8 mouse cellular contexts compared by ENCODE assay signal in the genomic region with DNA sequence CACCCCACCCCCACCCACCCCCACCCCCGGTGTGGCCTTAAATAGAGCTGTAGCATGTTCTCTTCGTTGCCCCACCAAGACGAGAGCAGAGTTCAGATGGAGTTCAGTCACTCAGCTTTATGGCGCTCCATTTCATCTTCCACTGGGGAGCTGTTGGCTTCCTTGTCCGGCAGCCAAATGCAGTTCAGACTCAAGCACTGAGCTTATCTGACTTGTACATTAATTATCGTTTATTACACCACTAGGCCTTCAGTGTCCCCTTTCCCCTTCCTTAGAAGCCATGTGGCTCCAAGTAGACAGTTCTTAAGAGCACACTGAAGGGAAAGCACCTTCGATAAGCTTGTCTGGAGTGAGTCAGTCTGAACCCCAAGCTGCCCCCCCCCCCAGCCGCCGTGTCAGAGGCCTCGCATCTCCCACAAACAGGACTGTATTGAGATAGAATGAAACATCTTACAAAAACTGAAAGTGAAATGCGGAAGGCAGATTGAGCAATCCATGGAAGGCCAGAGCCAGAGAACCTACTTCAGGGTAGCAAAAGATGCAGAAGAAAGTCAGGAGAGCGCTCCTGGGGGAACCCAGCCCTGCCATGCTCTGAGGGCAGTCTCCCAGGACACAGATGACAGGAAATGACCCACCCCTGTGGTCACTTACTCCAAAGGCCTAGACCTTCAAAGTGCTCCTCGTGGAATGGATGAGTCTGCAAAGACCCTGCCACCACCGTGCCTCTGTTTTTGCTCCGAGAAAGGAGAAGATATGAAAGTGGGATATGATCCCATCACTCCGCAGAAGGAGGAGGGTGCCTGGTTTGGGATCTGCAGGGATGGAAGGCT. TPM values are rescaled to one million over a fixed set of nuclear protein-coding genes. Genes with fewer than 3 reads are reported as not detected.
DNase-seq lines count a peak whose midpoint lies in the region; ATAC-seq and TF ChIP-seq lines count a peak whose summit lies in the region.

Gene Tnfsf13b, plus strand, starts transcription at position 312 of the 830 bp plus-strand sequence.

- no peaks in the 10 kb centered on the region for H3K36me3 ChIP-seq in midbrain, embryonic 11.5 days (ENCODE audit: control insufficient read depth, insufficient read depth, low read length)

- H3K27me3 ChIP-seq in cerebellum, adult 2 months (ENCODE audit: control insufficient read depth, insufficient read depth, low read length) = no peaks in the 10 kb centered on the region
- H3K27me3 ChIP-seq in midbrain, embryonic 11.5 days (ENCODE audit: control insufficient read depth, insufficient read depth, low read length) = peaks cover 10% of the 10 kb centered on the region

- no peaks in the 10 kb centered on the region for H3K9me3 ChIP-seq in midbrain, embryonic 11.5 days (ENCODE audit: control insufficient read depth, low read length)

- no peak for ATAC-seq in cerebellum, adult (ENCODE audit: insufficient number of reproducible peaks, low FRiP score, low TSS enrichment)
- no peak for ATAC-seq in midbrain, embryonic 11.5 days (ENCODE audit: low FRiP score)
- no peak for ATAC-seq in erythroblast, adult 5-6 weeks (replicated peaks; ENCODE audit: low FRiP score, poor library complexity, severe bottlenecking)

- intact Hi-C loops in heart, postnatal 14 days (cut with DNase I) = no loop called here

- no peak within 1 kb of the TSS for H3K27ac ChIP-seq in cerebellum, adult 2 months (ENCODE audit: insufficient read depth, low read length)
- no peak within 1 kb of the TSS for H3K27ac ChIP-seq in brown adipose tissue, adult 24 weeks (replicated peaks; ENCODE audit: low read depth, low read length)
- H3K27ac ChIP-seq in midbrain, embryonic 11.5 days (ENCODE audit: low read depth, low read length) = no peak within 1 kb of the TSS

- TF ChIP-seq POLR2A in cerebellum, adult 2 months (IDR thresholded peaks at IDR 0.05; ENCODE audit: borderline replicate concordance, insufficient read depth, low read length) = no peak

- no peak for DNase-seq in cerebellum, adult 2 months
- peak; percentile 4 to 5 for DNase-seq in heart, postnatal 14 days
- DNase-seq in kidney, postnatal 4 days = peak; percentile 61 to 73
- DNase-seq in midbrain, embryonic 11.5 days (ENCODE audit: low spot score, missing footprints) = no peak
- no peak for DNase-seq in embryo, embryonic 10 days (ENCODE audit: low spot score)

- H3K4me3 ChIP-seq in cerebellum, adult 2 months (replicated peaks; ENCODE audit: insufficient read depth, low read depth, low read length) = peak within 1 kb of the TSS; percentile 64
- peak within 1 kb of the TSS; percentile 27 for H3K4me3 ChIP-seq in brown adipose tissue, adult 24 weeks (ENCODE audit: insufficient read depth, low read depth, low read length)
- H3K4me3 ChIP-seq in midbrain, embryonic 11.5 days (ENCODE audit: low read depth, low read length) = peak within 1 kb of the TSS; percentile 41

- no peak for TF ChIP-seq CTCF in cerebellum, adult 2 months (IDR thresholded peaks at IDR 0.05; ENCODE audit: borderline replicate concordance, insufficient read depth, low read depth, low read length)

- H3K4me1 ChIP-seq in cerebellum, adult 2 months (ENCODE audit: control insufficient read depth, insufficient read depth, low read length) = no peaks in the 10 kb centered on the region
- H3K4me1 ChIP-seq in brown adipose tissue, adult 24 weeks (ENCODE audit: control insufficient read depth, insufficient read depth, insufficient read length, low read length) = no peaks in the 10 kb centered on the region
- H3K4me1 ChIP-seq in midbrain, embryonic 11.5 days (ENCODE audit: control insufficient read depth, insufficient read depth, low read length) = peaks cover 5% of the 10 kb centered on the region

- WGBS in cerebellum, adult 2 months = 76% methylated on average over 16 of the region's 16 CpGs
- 77% methylated on average over 16 of the region's 16 CpGs for WGBS in midbrain, embryonic 11.5 days

- H3K9ac ChIP-seq in midbrain, embryonic 11.5 days (ENCODE audit: low read length) = peak within 1 kb of the TSS; percentile 49

- H3K4me2 ChIP-seq in midbrain, embryonic 11.5 days = peak within 1 kb of the TSS; percentile 71

RNA-seq across cellular contexts. Expression of gene Tnfsf13b, which starts in this region (rescaled TPM):
- 3.0 and 4.4 TPM in 2 replicates for polyA plus RNA-seq in cerebellum, adult 2 months (2012; rRNA removed)
- polyA plus RNA-seq in brown adipose tissue, adult 24 weeks (2012; ENCODE audit: insufficient read depth, insufficient read length, missing spikeins) = 0.83 and 2.7 TPM in 2 replicates
- 1 to 10 TPM; 4.3 to 4.5 TPM for total RNA-seq in heart, postnatal 14 days (2021)
- polyA plus RNA-seq in midbrain, embryonic 11.5 days (2014; fragmentation: Nextera tagmentation; extraction: Ambion mirVana) = 0.19 TPM in 2 replicates
- 11.1 and 18.8 TPM in 2 replicates for total RNA-seq in erythroblast, adult 5-6 weeks (2015; ENCODE audit: low replicate concordance)
- total RNA-seq in erythroblast, adult 5-6 weeks (2017; ENCODE audit: low replicate concordance) = 3.8 and 6.7 TPM in 2 replicates

Comparison
In these comparisons a context has a peak if more than half of its experiments do, and no peak if none do; other contexts are left out.
1. DNase-seq: peak in heart, postnatal 14 days (2 of 2) and kidney, postnatal 4 days (2 of 2); none in cerebellum, adult 2 months (0 of 2), midbrain, embryonic 11.5 days (single experiment) and embryo, embryonic 10 days (single experiment).
2. Peak in every context shown above with its lines, with median percentiles within 50 percentile points of each other: H3K4me3 ChIP-seq.